Mouse (Mus musculus) embryonic facial prominence, embryonic 10.5 days (tissue): Measurements from ENCODE around the gene Lrg1. TPM values are rescaled to one million over a fixed set of nuclear protein-coding genes. Genes with fewer than 3 reads are reported as not detected.

Experiments used
- DNase-seq: peaks from one replicate; pipeline ENCODE4 v3.0.0-alpha.2; 2017; ENCODE audit warnings: low spot score
- H3K27ac ChIP-seq: fragments of 300-500 bp; sonication (generic); replicated peaks from 2 replicates; pipeline ENCODE4 v1.5.1; 2016; ENCODE audit warnings: mild to moderate bottlenecking
- H3K27me3 ChIP-seq: fragments of 300-500 bp; sonication (generic); replicated peaks from 2 replicates; pipeline ENCODE4 v1.6.1; 2016; ENCODE audit warnings: low read depth, mild to moderate bottlenecking; ENCODE audit not compliant: poor library complexity, severe bottlenecking
- H3K36me3 ChIP-seq: fragments of 300-500 bp; sonication (generic); replicated peaks from 2 replicates; pipeline ENCODE4 v1.6.1; 2016; ENCODE audit warnings: mild to moderate bottlenecking, moderate library complexity
- H3K4me1 ChIP-seq: fragments of 300-500 bp; sonication (generic); 2 replicates; pipeline ENCODE4 v1.6.1; 2016
- H3K4me3 ChIP-seq: fragments of 300-500 bp; sonication (generic); 2 replicates; pipeline ENCODE4 v1.5.1; 2016; ENCODE audit warnings: mild to moderate bottlenecking, moderate library complexity
- H3K9me3 ChIP-seq: fragments of 300-500 bp; sonication (generic); 2 replicates; pipeline ENCODE4 v1.6.1; 2016; ENCODE audit warnings: mild to moderate bottlenecking
- WGBS: fragments of 180-500 bp; shearing (Covaris S2); methylation state at CpG from one replicate; pipeline ENCODE4 v1.1.7; 2016; 5-methylcytosine and 5-hydroxymethylcytosine counted together
- polyA plus RNA-seq: library from polyadenylated mRNA; unstranded; fragments of >200 nt; fragmentation: Nextera tagmentation; extraction: Ambion mirVana; gene quantifications from 2 replicates; pipeline ENCODE4 v1.2.1, GENCODE M21; 2016

The Lrg1 gene
- polyA plus RNA-seq, 1 experiment from 2014 or later, result 0.10 TPM

DNA sequence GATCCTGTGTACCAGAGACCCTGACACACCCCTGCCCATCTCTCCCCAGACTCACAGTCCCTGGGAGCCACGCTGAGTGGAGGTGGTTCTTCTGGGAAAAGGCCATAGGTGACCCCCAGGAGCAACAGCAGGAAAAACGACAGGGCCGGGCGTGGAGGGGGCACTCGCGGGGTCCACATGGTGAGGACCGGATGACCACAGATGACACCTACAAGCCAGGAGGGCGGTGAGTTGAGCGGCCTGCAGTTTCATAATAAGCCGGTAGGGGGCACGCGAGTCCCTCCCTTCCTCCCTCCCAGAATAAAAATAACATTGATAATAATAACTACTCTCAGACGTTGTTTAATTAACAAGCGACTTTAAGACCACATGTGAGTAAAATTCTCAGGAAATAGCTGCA, 10.9 kb upstream of the Lrg1 start:
- peak; percentile 72 for DNase-seq
- peaks cover 11% of the 10 kb centered on the region for H3K36me3 ChIP-seq
- peaks cover 39% of the 10 kb centered on the region for H3K4me1 ChIP-seq
- H3K9me3 ChIP-seq, result peaks cover 11% of the 10 kb centered on the region; the same call in 1 of the 2 replicates
- no peak overlapping the region for H3K4me3 ChIP-seq
- H3K27ac ChIP-seq, result no peak overlapping the region
- peaks cover 32% of the 10 kb centered on the region for H3K27me3 ChIP-seq
- 5% methylated on average over 14 of the region's 14 CpGs for WGBS

DNA sequence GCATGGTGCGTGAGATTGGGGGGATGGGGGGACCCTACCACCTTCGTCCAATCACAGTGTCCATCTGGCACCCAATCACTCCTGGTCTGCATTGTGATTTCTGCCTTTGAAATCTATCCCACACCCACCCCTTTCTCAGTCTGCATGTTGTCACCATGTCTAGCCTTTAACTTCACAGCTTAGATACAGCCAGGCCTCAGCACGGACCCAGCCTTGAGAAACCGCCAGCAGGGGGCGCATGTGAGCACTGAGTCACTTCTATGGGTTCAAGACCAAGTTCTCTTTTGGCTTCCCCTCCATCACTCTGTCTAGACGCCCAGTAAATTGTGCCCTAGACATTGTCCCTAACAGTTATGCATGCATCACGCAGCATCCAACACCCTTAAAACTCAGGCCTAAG, 10.0 kb upstream of the Lrg1 start:
- H3K27me3 ChIP-seq, result peaks cover 23% of the 10 kb centered on the region
- peaks cover 11% of the 10 kb centered on the region for H3K36me3 ChIP-seq
- DNase-seq, result peak; percentile 70
- WGBS, result 43% methylated on average over 7 of the region's 7 CpGs
- no peak overlapping the region for H3K4me3 ChIP-seq
- H3K27ac ChIP-seq, result no peak overlapping the region
- peaks cover 33% of the 10 kb centered on the region for H3K4me1 ChIP-seq
- H3K9me3 ChIP-seq, result peaks cover 11% of the 10 kb centered on the region; the same call in 1 of the 2 replicates

DNA sequence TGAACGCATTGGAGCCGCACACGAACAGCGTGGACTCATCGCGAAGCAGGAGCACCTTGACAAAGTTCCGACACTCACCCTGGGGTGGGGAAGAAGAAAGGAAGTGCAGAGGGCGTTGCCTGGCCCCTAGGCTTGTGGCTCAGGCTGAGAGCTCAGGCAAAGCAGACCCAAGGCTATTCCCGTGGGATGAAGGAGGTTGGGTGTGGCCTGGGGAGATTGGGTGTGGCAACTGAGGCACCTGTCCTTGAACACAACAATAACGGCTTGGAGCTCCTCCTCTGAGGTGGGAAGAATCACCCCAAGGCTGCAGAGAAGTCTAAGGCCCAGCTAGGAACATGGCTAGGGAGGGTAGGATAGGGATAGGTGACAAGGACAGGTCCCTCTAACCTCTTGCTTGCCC, 9.3 kb upstream of the Lrg1 start:
- Histone ChIP-seq H3K27me3 (peaks cover 21% of the 10 kb centered on the region), H3K27ac (no peak overlapping the region), H3K4me3 (no peak overlapping the region), H3K9me3 (peaks cover 11% of the 10 kb centered on the region; the same call in 1 of the 2 replicates), H3K4me1 (peaks cover 33% of the 10 kb centered on the region), H3K36me3 (peaks cover 11% of the 10 kb centered on the region)
- WGBS, result 92% methylated on average over 10 of the region's 10 CpGs
- no peak for DNase-seq

DNA sequence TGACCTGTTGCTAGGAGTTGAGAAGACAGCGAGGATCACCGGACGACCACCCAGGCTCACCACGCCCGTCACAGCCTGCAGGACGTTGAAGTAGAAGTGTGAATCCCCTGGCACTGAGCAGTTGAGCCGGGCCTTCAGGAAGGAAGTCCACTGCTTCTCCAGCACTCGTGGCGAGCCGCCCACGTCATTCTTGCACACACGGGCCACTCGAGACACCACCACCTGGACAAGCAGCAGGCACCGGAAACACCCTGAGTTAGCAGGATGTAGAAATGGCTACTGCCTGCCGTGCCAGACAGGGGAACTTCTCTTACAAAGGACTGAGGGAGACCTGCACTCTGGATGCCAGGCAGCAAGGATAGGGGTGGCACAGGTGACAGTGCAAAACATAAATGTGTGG, 6.4 kb upstream of the Lrg1 start:
- peaks cover 12% of the 10 kb centered on the region; the same call in 1 of the 2 replicates for H3K9me3 ChIP-seq
- no peak overlapping the region for H3K27ac ChIP-seq
- WGBS, result 88% methylated on average over 15 of the region's 15 CpGs
- no peak for DNase-seq
- peaks cover 11% of the 10 kb centered on the region for H3K36me3 ChIP-seq
- peaks cover 35% of the 10 kb centered on the region for H3K27me3 ChIP-seq
- no peak overlapping the region for H3K4me3 ChIP-seq
- peaks cover 15% of the 10 kb centered on the region for H3K4me1 ChIP-seq

DNA sequence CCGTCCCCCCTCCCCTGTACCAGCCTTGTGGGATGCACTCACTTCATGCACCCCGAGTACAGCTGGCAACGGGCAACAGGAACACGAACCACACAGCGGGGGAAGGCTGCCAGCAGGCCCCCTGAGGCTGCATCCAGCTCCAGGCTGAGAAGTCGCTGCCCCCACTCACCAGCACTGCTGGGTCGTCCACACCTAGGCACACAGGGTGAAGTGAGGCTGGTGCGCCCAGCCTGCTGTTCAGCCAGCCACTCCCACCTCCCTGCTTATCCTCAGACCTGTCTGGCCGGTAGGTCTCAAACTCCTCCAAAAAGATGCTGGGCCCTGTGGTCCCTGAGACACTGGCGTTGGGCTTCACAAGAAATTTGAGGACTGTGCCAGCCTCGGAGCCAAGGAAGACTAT, 4.4 kb upstream of the Lrg1 start:
- peaks cover 11% of the 10 kb centered on the region for H3K4me1 ChIP-seq
- no peak for DNase-seq
- H3K4me3 ChIP-seq, result no peak overlapping the region
- 65% methylated on average over 11 of the region's 11 CpGs for WGBS
- H3K27ac ChIP-seq, result no peak overlapping the region
- peaks cover 10% of the 10 kb centered on the region for H3K36me3 ChIP-seq
- H3K9me3 ChIP-seq, result peaks cover 23% of the 10 kb centered on the region
- peaks cover 55% of the 10 kb centered on the region for H3K27me3 ChIP-seq

DNA sequence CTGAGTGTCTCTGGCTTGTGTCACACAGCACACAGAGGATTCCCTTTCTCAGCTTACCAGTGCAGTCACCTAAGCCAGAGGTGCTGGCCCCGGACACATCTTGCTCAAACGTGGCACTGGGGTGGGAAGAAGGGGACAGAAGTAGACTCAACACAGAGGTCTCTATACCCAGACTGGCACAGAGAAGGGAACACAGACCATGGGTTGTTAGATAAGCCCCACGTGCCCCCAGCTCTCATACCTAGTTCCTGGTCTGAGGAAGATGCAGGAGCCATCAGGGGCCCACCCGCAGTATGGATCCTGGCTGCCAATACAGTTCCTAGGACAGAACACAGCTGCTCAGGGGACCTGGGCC, 3.5 kb upstream of the Lrg1 start:
- 90% methylated on average over 4 of the region's 4 CpGs for WGBS
- no peak overlapping the region; the same call in 1 of the 2 replicates for H3K4me3 ChIP-seq
- peaks cover 65% of the 10 kb centered on the region for H3K27me3 ChIP-seq

DNA sequence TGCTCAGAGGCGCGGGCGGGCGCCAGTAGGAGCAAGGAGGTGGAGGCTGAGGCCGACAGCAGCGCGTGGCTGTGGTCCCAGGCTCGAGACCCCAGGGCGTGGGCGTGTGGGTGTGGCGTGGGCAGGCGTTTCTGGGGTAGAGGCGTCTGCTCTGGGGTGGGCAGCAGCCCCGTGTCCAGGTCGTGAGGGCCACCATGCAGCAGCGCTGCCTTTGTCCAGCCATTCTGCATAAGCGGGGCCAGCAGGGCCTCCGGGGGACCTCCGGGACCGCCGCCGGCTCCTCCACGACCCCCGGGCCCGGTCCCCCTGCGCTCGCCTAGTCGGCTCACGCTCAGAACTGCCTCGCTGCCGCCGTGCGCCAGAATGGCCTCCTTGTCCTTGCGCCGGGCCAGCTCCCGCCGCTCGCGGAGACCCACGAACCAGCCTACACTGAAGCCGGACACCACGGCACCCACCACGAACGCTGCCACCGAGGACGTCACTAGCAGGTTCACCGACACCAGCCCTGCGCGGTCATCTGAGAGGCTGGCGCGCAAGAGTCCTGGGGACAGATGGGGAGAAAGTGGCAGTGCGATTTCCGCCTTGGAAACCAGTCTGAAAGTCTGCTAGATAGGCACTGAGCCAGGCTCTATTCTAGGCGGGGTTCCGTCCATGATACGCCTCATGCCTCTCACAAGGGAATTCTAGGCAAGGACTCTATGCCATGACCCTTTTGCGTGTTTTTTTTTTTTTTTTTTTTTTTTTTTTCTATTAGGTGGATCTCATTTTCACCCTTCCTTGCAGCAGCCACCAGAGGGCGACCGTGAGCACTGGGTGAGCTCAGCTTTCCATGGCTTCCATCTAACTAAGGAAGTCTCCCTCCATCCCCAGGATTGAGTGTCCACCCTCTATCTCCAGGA, 2.8 kb upstream of the Lrg1 start:
- Histone ChIP-seq H3K4me1 (peaks cover 22% of the 10 kb centered on the region), H3K27ac (peak overlapping the region; percentile 76), H3K4me3 (peak overlapping the region; percentile 57), H3K27me3 (peaks cover 71% of the 10 kb centered on the region), H3K36me3 (0 out of 2 replicates have a peak, but pooled peaks cover 3% of the 10 kb centered on the region), H3K9me3 (peaks cover 16% of the 10 kb centered on the region)
- peak; percentile 79 for DNase-seq
- WGBS, result 10% methylated on average over 59 of the region's 59 CpGs

More for the DNA sequence above, 3.5 kb upstream of the Lrg1 start:
- Histone ChIP-seq H3K4me1 (peaks cover 15% of the 10 kb centered on the region), H3K9me3 (peaks cover 16% of the 10 kb centered on the region), H3K36me3 (0 out of 2 replicates have a peak, but pooled peaks cover 3% of the 10 kb centered on the region), H3K27ac (no peak overlapping the region)
- no peak for DNase-seq

DNA sequence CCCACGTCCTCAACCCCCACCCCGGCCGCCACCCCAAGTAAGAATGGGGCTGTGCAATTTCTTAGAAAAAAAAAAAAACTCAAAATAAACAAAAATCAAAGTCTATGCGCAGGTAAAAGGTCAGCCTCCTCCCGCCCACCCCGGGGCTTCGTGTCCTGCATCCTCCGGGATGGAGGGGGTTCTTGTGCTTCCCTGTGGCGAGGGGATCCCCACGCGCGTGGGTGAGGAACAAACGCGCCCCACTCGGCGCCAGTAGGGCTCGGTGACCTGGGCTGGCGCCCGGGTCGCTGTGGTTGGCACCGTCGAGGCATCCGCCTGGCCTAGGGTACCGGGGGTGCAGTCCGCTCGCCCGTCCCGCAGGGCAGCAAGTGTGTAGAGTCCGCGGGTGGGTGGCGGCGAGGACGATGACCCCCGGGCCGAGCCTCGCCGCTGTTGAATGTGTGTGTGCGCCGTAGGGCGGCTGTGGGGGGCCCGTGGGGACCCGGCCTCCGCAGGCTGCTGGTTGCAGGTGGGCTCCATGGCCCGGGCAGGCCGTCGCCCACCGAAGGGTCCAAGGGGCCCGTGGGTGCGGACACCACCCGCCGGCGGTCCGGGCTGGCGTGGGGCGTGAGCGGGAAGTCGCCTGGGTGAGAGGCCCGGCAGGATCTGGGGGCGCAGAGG, 2.0 kb upstream of the Lrg1 start:
- Histone ChIP-seq H3K4me1 (peaks cover 25% of the 10 kb centered on the region), H3K27ac (peak overlapping the region; percentile 76; the same call in 1 of the 2 replicates), H3K4me3 (peak overlapping the region; percentile 57), H3K36me3 (no peaks in the 10 kb centered on the region), H3K27me3 (peaks cover 79% of the 10 kb centered on the region), H3K9me3 (peaks cover 16% of the 10 kb centered on the region)
- 43% methylated on average over 59 of the region's 59 CpGs for WGBS
- DNase-seq, result no peak

DNA sequence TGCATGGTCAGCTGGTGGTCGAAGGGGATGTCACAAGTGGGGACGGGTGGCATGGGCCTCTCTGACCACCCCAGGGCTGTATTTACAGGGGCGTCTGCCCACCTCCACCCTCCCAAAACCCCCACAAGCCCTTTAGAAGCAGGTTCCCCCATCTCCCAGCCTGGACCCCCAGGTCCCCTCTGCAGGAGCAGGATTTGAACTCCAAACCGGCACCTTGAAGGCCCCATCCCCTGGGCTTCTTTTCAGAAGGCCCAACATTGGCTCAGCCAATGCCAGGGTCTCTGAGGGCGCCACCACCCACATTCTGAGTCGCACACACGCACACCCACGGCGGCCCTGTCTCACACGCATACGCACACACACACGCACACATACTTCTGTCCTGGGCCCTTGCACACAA, 1.4 kb upstream of the Lrg1 start:
- Histone ChIP-seq H3K27ac (no peak overlapping the region), H3K9me3 (peaks cover 16% of the 10 kb centered on the region), H3K4me3 (no peak overlapping the region), H3K27me3 (peaks cover 85% of the 10 kb centered on the region), H3K4me1 (peaks cover 25% of the 10 kb centered on the region), H3K36me3 (no peaks in the 10 kb centered on the region)
- 88% methylated on average over 12 of the region's 12 CpGs for WGBS
- DNase-seq, result no peak

DNA sequence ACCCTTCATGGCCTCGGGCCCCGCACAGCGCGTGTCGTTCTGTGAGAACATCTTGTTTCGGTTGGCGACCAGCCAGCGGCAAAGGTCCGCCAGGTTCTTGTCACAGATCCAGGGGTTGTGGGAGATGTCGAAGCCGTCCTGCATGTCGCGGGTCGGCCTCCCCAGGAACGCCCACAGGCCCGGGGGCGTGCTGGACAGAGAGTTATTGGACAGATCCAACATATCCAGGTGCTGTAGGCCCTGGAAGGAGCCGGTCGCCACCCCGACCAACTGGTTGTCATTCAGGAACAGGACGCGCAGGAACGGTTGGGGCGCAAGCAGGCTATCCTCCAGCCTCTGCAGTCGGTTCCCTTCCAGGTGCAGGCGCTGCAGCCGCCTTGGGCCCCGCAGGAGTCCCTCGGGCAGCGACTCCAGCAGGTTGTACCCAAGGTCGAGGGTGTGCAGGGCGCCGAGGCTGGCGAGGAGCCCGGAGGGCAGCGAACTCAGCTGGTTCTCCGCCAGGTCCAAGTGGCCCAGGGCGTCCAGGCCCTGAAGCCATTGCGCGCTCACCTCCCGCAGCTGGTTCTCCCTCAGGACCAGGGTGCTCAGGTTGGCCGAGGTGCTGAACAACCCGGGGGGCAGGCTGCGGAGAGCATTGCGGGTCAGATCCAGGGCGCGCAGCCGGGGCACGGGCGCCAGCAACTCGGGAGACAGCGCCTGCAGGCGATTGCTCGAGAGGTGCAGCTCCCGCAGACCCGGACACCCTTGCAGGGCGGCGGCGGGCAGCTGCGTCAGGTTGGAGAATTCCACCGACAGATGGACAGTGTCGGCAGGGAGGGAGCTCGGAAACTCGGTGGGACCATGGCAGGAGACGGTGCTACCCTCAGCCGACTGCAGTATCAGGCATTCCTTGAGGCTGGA, 1.6 kb downstream of the Lrg1 start:
- Histone ChIP-seq H3K36me3 (no peaks in the 10 kb centered on the region), H3K4me1 (peaks cover 32% of the 10 kb centered on the region), H3K9me3 (peaks cover 16% of the 10 kb centered on the region), H3K27me3 (peaks cover 98% of the 10 kb centered on the region), H3K4me3 (peak overlapping the region; percentile 38), H3K27ac (no peak overlapping the region)
- no peak for DNase-seq
- WGBS, result 7% methylated on average over 66 of the region's 66 CpGs

DNA sequence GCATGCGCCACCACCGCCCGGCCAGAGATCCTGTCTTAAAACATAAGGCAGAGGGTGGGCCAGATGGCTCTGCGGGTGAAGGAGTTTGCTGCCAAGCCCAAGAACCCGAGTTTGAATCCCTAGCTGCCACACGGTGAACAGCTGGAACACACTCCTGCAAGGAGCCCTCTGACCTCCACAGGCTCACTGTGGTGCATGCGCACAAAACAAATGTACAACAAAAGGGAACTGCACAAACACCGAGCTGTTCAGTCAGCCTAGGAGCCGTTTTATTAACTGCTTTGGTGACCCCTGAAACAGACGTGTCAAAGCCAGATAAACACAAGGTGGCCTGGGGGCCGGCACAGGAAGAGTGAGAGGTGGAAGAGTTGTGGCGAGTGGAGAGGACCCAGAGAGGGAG, 2.4 kb downstream of the Lrg1 start:
- DNase-seq, result no peak
- Histone ChIP-seq H3K36me3 (no peaks in the 10 kb centered on the region), H3K4me1 (peaks cover 28% of the 10 kb centered on the region), H3K27ac (no peak overlapping the region), H3K4me3 (peak overlapping the region; percentile 38; the same call in 1 of the 2 replicates), H3K9me3 (peaks cover 16% of the 10 kb centered on the region), H3K27me3 (peaks cover 90% of the 10 kb centered on the region)
- WGBS, result 45% methylated on average over 12 of the region's 12 CpGs

DNA sequence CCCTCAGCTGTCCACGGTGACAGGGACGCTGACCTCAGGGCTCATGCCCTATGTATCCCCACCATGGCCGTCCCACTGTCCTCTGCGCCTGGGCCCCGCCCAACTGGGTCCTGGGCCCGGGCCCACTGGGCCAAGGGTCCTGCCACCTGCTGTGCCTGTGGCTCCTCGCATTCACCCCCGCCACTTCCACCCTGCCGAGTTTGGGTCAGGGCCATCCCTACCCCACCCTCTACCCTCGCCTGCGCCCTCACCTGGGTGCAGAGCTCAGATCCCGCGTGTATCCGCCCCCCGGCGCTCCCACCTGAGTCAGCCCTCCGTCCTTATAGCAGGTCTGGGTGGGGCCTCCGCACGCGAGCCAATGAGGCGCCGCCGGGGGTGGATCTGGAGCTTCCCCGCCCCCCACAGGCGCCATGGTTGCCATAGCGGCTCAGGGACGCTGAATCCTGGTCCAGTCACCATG, 4.5 kb downstream of the Lrg1 start, which contains the start of gene Plin5:
Gene Plin5, minus strand, starts transcription at position 346 of the 460 bp plus-strand sequence.
- H3K27ac ChIP-seq, result no peak within 1 kb of the TSS
- no peaks in the 10 kb centered on the region for H3K36me3 ChIP-seq
- H3K27me3 ChIP-seq, result peaks cover 68% of the 10 kb centered on the region
- peaks cover 5% of the 10 kb centered on the region for H3K9me3 ChIP-seq
- H3K4me1 ChIP-seq, result peaks cover 21% of the 10 kb centered on the region
- 2% methylated on average over 27 of the region's 27 CpGs for WGBS
- H3K4me3 ChIP-seq, result peak within 1 kb of the TSS; percentile 52
- DNase-seq, result peak; percentile 79
